Mouse (Mus musculus) bone marrow macrophage, adult 2 months (primary cell): Measurements from ENCODE around the gene Mob3a.

ENCODE experiments used
- CTCF ChIP-seq: IDR thresholded peaks from 2 replicates; pipeline ENCODE4 v1.5.1; 2012; ENCODE audit warnings: low read depth, mild to moderate bottlenecking, low read length, moderate library complexity
- POLR2A ChIP-seq: IDR thresholded peaks from 2 replicates; pipeline ENCODE4 v1.6.1; 2012; ENCODE audit warnings: mild to moderate bottlenecking, low read depth, low read length, borderline replicate concordance

DNA sequence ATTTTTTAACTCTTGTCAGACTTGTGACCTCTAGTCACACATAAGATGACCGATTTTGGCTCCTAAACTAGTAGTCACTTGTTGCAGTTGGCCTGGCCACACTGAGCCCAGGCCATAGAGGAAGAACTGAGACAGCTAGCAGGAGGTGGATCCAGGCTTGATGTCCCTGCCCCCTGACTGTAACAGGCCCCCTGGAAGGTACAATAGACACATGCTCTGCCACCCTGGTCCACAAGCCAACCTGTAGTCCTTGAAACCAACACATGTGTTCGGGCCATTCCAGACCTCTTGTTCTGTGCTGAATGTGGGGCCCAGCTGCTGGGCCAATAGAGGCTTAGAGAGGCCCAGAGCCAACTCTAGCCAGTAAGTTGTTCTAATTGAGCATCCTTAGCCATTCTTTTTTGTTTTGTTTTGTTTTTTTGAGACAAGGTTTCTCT, 21.5 kb downstream of the Mob3a start:
- TF ChIP-seq CTCF (no peak), POLR2A (no peak)
